Mouse (Mus musculus) adrenal gland, adult (tissue): ENCODE results near the gene Mcoln2.

ENCODE experiments used
- DNase-seq, 2 experiments: peaks; one replicate each; pipeline ENCODE4 v3.0.0; 2022 to 2023; ENCODE audit warnings: low spot score in 1 of 2; ENCODE audit not compliant: inconsistent age in 2 of 2

Gene Mcoln2

GRCm38 (mm10) chr3:146220776-146221486 is 71.3 kb downstream of the Mcoln2 start, which contains the start of gene Lpar3:
TSS of gene Lpar3 (plus strand) at chr3:146220963.
- DNase-seq = peak; percentile 64 to 81

- no peak for DNase-seq
These were observed 74.6 kb downstream of the Mcoln2 start for GRCm38 (mm10) chr3:146224271-146224670.

DNA sequence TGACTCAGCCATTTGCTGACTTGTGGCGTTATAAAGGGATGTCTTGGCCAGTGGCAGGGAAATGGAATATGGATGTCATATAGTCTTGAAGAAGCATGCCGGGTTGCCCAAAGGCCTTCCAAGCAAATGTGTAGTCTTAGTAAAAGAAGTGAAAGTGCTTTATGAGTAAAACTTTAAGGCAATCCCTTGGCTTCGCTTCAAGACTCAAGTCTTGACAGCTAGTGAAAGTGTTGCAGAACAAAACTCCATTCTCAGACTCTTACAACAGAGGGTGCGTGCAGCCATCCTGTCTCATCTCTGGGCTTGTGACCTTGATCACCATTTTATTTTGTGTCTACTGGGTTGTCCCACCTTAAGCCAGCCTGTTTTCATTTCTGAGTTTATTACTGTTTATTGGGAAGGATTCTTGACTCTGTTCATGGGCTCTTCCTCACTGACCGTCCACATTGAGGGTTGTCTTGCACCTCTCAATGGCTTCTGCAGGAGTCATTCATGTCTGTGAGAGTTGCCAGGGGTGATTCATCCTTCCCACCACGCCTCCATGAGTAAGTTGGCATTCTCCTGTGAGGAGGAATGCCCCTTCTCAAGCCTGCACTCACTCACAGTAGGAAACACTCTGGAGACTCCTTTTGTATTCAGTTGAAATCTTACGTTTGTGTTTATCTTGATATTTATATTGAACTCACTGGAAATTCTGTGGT is 75.6 kb downstream of the Mcoln2 start:
- peak; percentile 71 to 78 for DNase-seq

- no peak for DNase-seq
These were observed 77.8 kb downstream of the Mcoln2 start for GRCm38 (mm10) chr3:146227427-146227826.

- no peak for DNase-seq
These were observed 79.1 kb downstream of the Mcoln2 start for GRCm38 (mm10) chr3:146228559-146229310.

DNA sequence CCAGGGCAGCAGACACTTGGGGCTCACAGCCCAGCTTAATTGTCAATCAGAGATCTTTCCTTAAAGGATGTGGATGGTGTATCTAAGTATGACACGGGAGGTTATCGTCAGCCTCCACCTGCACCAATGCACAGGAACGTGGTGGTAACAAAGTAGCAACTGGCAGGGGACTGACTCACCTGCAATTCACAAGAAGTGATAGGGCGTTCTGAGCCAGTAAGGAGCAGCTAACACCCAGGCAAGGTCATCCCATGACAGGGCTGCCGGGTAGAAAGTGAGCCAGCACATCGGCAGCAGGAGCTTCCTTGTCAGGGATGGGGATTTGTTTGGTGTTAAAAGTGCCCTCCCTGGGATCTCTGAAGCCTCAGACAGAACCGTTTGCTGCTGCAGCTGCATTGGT is 83.1 kb downstream of the Mcoln2 start:
- no peak for DNase-seq

GRCm38 (mm10) chr3:146233741-146234140 is 84.1 kb downstream of the Mcoln2 start:
- DNase-seq = no peak

DNA sequence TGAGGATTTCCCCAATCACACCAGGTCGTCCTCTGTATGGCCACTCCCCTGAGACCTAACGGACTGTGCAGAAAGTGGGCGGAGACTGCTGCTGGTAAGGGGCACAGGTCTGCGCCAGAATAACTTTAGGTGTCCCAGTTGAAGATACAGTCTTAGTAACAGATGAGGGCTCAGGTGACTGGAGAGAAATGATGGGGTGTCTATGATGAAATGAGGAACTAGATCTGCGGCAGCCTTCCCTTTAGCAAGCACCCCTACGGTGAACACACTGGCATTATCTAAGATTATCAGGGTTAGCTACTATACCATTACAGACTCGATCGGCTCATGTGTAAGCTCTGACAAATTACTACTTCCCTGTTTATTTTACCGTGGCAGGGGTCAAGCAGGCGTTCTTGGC is 84.9 kb downstream of the Mcoln2 start:
- DNase-seq = no peak

- DNase-seq = no peak
These were observed 86.6 kb downstream of the Mcoln2 start for GRCm38 (mm10) chr3:146236280-146236679.

- no peak for DNase-seq
These were observed 88.0 kb downstream of the Mcoln2 start for GRCm38 (mm10) chr3:146237676-146238075.

- DNase-seq = no peak
These were observed 95.0 kb downstream of the Mcoln2 start for GRCm38 (mm10) chr3:146244630-146245029.
